Mouse (Mus musculus): ENCODE measurements around the gene Polr3e. TPM values are rescaled to one million over a fixed set of nuclear protein-coding genes. Genes with fewer than 3 reads are reported as not detected.

Gene Polr3e
- polyA plus RNA-seq (2014; fragmentation: Nextera tagmentation; extraction: Ambion mirVana), result 27.1 and 29.1 TPM in 2 replicates

DNA sequence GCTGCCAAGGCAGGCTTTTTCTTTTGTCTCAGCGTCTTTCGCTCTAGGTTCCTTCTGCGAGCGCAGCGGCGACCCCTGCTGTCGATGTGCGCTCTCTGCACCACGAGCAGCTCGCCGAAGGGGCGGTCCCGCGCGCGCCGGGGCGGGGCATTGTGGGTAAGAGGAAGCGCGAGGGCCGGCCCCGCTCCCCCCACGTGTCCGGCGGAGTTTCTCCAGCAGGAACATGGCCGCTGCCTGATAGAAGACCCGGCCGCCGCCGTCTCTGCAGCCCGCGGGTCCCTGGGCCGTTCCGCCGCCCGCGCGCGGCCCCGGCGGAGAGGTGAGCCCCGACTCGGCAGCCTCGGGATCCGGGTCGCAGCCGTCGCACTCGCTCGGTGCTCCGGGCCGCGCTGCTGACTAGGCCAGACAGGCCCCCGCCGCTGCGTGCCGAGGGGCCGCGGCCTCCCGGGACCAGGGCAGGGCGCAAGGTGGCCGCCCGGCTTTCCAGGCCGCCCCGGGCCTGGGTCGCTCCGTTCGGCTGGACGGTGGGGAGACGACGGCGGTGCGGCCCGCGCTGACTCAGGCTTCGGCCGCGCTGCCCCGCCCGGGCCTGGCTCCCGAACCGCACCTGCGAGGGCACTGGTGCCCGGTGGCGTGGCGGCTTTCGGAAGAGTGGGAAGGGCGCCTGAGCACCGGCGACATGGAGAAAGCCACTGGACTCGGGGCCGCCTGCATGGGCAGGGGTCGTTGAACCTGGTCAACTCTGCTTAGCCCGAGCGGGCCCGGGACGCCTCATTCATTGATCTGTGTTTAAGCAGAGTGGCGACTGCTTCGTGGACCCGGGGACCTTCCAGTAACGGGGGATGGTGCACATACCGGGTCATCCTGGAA is at the start of gene Polr3e:
Gene Polr3e (plus strand): TSS at position 153 of the 870 bp plus-strand sequence.
- H3K27me3 ChIP-seq (ENCODE audit: control insufficient read depth, insufficient read depth, low read length), result no peaks in the 10 kb centered on the region
- under 1% methylated on average over 90 of the region's 102 CpGs for WGBS
- H3K27ac ChIP-seq (ENCODE audit: low read depth, low read length), result peak within 1 kb of the TSS; percentile 62
- peak within 1 kb of the TSS; percentile 92 for H3K4me3 ChIP-seq (ENCODE audit: low read depth, low read length)
- no peaks in the 10 kb centered on the region for H3K4me1 ChIP-seq (replicated peaks; ENCODE audit: control insufficient read depth, insufficient read depth, low read length)
- peak; percentile 95 for ATAC-seq (replicated peaks; ENCODE audit: low FRiP score)
- H3K36me3 ChIP-seq (ENCODE audit: control insufficient read depth, insufficient read depth, low read length), result no peaks in the 10 kb centered on the region
- no peaks in the 10 kb centered on the region for H3K9me3 ChIP-seq (ENCODE audit: control insufficient read depth, low read length)
- peak within 1 kb of the TSS; percentile 91 for H3K9ac ChIP-seq (ENCODE audit: low read length)
- peak within 1 kb of the TSS; percentile 50 for H3K4me2 ChIP-seq (ENCODE audit: low read depth, low read length, severe bottlenecking)
- DNase-seq (ENCODE audit: low spot score), result peak; percentile 100

DNA sequence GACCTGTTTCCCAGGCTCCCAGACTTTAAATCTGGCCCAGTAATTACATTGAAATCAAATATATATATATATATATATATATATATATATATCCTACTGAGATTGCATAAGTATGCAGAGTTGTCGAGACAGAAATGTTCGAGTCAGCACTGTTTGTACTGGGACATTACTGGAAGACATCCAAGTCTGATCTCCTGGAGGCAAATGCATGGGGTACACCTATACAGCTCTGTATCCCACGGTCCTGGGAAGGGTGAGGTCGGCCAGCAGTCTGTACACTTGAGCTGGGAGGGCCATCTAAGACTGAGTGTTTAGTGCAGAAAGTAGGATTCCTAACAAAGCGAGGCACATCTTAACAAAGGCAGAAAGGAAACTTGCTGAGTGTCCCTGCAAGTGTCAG is 47.7 kb upstream of the Polr3e start:
- DNase-seq (ENCODE audit: low spot score) (no peak), ATAC-seq (replicated peaks; ENCODE audit: low FRiP score) (no peak)
- WGBS, result 80% methylated on average over 5 of the region's 5 CpGs
- Histone ChIP-seq H3K27ac (ENCODE audit: low read depth, low read length) (no peak overlapping the region), H3K36me3 (ENCODE audit: control insufficient read depth, insufficient read depth, low read length) (no peaks in the 10 kb centered on the region), H3K9me3 (ENCODE audit: control insufficient read depth, low read length) (no peaks in the 10 kb centered on the region), H3K4me2 (ENCODE audit: low read depth, low read length, severe bottlenecking) (no peak overlapping the region), H3K4me1 (replicated peaks; ENCODE audit: control insufficient read depth, insufficient read depth, low read length) (peaks cover 4% of the 10 kb centered on the region; the same call in 1 of the 2 replicates), H3K9ac (ENCODE audit: low read length) (no peak overlapping the region), H3K4me3 (ENCODE audit: low read depth, low read length) (no peak overlapping the region), H3K27me3 (ENCODE audit: control insufficient read depth, insufficient read depth, low read length) (no peaks in the 10 kb centered on the region)

DNA sequence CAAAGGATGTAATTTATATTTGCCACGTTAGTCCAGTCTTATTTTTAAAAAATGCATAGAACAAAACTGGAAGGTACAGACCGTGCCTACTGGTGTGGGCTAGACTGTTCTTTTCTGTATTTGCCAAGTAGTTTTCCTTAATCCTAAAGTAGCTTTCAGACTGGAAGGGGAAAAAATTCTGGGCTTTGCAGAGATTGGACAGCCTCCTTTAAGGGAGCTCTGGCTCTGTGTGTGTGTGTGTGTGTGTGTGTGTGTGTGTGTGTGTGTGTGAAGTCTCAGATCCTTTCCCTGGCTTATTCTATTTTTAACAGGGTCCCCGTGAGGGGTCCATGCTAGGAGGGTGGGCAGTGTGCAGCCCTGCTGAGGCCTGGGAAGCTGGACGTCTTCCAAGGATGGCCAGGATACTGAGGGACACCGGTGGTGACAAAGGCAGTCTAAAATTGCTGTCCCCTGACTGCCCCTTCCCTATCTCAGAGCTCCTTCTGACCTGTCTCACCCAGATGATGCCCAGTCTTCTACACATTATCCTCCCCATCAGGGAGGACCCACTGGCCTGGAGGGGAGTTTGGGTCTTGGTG is 47.0 kb upstream of the Polr3e start:
- Histone ChIP-seq H3K27ac (ENCODE audit: low read depth, low read length) (no peak overlapping the region), H3K27me3 (ENCODE audit: control insufficient read depth, insufficient read depth, low read length) (no peaks in the 10 kb centered on the region), H3K4me2 (ENCODE audit: low read depth, low read length, severe bottlenecking) (no peak overlapping the region), H3K9me3 (ENCODE audit: control insufficient read depth, low read length) (no peaks in the 10 kb centered on the region), H3K36me3 (ENCODE audit: control insufficient read depth, insufficient read depth, low read length) (no peaks in the 10 kb centered on the region), H3K4me1 (replicated peaks; ENCODE audit: control insufficient read depth, insufficient read depth, low read length) (no peaks in the 10 kb centered on the region; the same call in 1 of the 2 replicates), H3K9ac (ENCODE audit: low read length) (no peak overlapping the region), H3K4me3 (ENCODE audit: low read depth, low read length) (no peak overlapping the region)
- ATAC-seq (replicated peaks; ENCODE audit: low FRiP score) (no peak), DNase-seq (ENCODE audit: low spot score) (no peak)
- WGBS, result 82% methylated on average over 5 of the region's 5 CpGs

DNA sequence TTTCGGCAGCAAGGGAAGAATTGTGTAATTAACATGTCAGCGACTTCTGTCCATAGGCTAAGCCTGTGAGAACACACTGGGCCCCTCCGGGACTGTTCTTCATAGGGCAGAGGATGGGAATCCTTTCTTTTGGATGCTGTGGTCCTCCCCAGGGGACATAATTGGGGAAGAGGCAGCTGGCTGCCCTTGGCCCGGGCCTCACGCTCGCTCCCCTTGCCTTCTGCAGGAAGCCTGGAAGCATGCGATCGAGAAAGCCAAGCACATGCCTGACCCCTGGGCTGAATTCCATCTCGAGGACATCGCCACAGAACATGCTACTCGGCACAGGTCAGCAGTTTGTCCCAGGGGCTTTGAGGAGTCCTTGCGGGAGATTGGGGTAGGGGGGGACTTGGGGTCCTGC is 44.5 kb upstream of the Polr3e start:
- ATAC-seq (replicated peaks; ENCODE audit: low FRiP score), result no peak
- Histone ChIP-seq H3K9ac (ENCODE audit: low read length) (no peak overlapping the region), H3K4me2 (ENCODE audit: low read depth, low read length, severe bottlenecking) (no peak overlapping the region), H3K36me3 (ENCODE audit: control insufficient read depth, insufficient read depth, low read length) (no peaks in the 10 kb centered on the region), H3K27ac (ENCODE audit: low read depth, low read length) (no peak overlapping the region), H3K27me3 (ENCODE audit: control insufficient read depth, insufficient read depth, low read length) (no peaks in the 10 kb centered on the region), H3K4me3 (ENCODE audit: low read depth, low read length) (no peak overlapping the region), H3K4me1 (replicated peaks; ENCODE audit: control insufficient read depth, insufficient read depth, low read length) (no peaks in the 10 kb centered on the region), H3K9me3 (ENCODE audit: control insufficient read depth, low read length) (no peaks in the 10 kb centered on the region)
- 84% methylated on average over 12 of the region's 12 CpGs for WGBS
- DNase-seq (ENCODE audit: low spot score), result no peak

DNA sequence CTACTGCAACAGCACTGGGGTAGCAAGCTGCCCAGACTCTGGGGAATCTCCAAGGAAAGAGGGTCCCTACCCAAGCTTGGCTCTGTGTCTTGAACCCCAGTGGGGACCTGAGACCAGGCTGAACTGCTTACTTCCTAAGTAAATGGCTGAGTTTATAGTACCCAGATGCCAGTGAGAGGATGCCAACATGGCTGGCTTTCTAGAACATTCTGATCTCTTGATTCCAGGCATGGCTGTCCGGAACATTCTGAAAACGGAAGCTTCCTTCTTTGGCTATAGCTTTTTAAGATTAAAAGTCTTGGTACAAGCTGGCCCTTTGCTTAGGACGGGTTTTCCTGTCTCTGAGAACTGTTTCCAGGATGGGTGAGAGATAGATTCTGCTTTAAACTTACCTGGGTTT is 43.5 kb upstream of the Polr3e start:
- Histone ChIP-seq H3K4me2 (ENCODE audit: low read depth, low read length, severe bottlenecking) (no peak overlapping the region), H3K9ac (ENCODE audit: low read length) (no peak overlapping the region), H3K9me3 (ENCODE audit: control insufficient read depth, low read length) (no peaks in the 10 kb centered on the region), H3K4me1 (replicated peaks; ENCODE audit: control insufficient read depth, insufficient read depth, low read length) (no peaks in the 10 kb centered on the region), H3K27ac (ENCODE audit: low read depth, low read length) (no peak overlapping the region), H3K36me3 (ENCODE audit: control insufficient read depth, insufficient read depth, low read length) (no peaks in the 10 kb centered on the region), H3K4me3 (ENCODE audit: low read depth, low read length) (no peak overlapping the region), H3K27me3 (ENCODE audit: control insufficient read depth, insufficient read depth, low read length) (no peaks in the 10 kb centered on the region)
- ATAC-seq (replicated peaks; ENCODE audit: low FRiP score), result no peak
- DNase-seq (ENCODE audit: low spot score), result no peak
- WGBS, result 93% methylated on average over 3 of the region's 3 CpGs

DNA sequence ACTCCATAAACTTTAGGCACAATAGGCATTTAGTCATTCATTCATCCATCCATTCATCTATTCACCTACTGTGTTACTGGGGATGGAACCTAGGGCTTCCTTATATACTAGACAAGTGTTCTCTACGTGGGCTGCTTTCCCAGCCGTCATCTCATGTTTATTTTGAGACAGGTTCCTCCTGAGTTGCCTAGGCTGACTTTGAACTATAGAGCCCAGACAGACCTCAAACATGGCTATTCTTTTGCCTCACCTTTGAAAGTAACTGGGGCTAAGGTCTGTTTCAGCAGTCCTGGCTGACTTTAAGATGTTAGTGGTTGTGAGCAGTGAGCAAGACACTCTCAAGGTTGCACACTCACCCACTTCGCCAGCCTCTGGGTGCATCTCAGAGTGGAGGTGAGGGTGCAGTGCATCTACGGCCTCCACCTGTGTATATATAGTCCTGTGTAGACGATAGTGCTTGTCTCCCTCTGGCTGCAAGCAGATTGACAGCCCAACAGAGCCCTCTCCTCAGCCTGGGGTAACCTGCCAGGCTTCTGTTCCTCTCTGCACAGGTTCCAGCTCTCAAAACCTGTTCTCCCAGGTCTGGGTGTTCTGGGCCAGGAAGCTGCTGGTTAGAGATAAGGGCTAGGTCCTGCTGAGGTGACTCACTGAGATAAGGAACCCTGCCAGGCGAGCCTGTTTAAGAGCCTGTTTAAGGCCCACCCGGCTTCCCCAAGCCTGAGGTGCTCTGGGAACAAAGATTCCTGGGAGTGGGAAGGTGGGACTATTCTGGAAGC is 42.6 kb upstream of the Polr3e start:
- Histone ChIP-seq H3K36me3 (ENCODE audit: control insufficient read depth, insufficient read depth, low read length) (no peaks in the 10 kb centered on the region), H3K9me3 (ENCODE audit: control insufficient read depth, low read length) (no peaks in the 10 kb centered on the region), H3K9ac (ENCODE audit: low read length) (no peak overlapping the region), H3K27me3 (ENCODE audit: control insufficient read depth, insufficient read depth, low read length) (no peaks in the 10 kb centered on the region), H3K4me1 (replicated peaks; ENCODE audit: control insufficient read depth, insufficient read depth, low read length) (no peaks in the 10 kb centered on the region), H3K27ac (ENCODE audit: low read depth, low read length) (no peak overlapping the region), H3K4me3 (ENCODE audit: low read depth, low read length) (no peak overlapping the region), H3K4me2 (ENCODE audit: low read depth, low read length, severe bottlenecking) (no peak overlapping the region)
- ATAC-seq (replicated peaks; ENCODE audit: low FRiP score), result no peak
- DNase-seq (ENCODE audit: low spot score), result no peak
- 78% methylated on average over 7 of the region's 7 CpGs for WGBS

DNA sequence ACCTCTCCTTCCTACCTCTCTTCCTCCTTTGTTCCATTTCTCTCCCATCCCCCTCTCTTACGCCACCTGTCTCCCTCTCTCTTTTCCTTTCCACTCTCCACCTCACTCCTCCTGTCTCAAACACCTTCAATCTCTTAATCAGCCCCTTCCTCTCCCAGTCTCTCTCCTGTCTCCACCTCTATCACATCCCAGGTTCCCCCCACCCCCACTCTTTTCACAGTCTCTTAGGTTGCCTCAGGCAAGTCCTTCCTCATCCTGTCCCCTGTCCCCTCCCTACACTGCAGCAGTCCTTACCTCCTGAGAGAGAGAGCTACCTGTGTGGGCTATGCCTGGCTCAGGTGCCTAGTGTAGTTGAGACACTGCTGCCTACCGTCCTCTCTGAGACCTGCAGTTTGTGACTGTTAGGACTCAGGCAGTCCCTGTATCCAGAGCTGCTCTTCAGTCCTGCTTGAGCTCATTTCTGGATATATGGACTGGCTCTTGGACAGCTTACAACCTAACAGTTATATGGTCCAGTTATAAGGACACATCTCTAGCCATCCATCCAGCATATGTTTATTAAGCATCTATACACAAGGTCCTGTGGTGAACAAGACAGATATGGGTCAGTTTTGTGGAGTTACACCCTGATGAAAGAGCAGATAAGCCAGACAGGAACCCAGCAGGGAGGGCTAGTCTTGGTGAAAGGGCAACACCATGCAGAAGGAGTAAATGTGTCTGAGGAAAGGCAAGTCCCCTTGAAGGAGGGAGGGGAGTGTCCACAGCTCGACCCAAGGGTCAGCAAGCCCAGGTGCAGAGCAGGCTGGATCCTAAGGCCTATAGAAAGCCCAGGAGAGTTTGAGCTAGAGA is 41.8 kb upstream of the Polr3e start:
- no peak overlapping the region for H3K9ac ChIP-seq (ENCODE audit: low read length)
- no peaks in the 10 kb centered on the region for H3K36me3 ChIP-seq (ENCODE audit: control insufficient read depth, insufficient read depth, low read length)
- no peaks in the 10 kb centered on the region for H3K27me3 ChIP-seq (ENCODE audit: control insufficient read depth, insufficient read depth, low read length)
- H3K4me1 ChIP-seq (replicated peaks; ENCODE audit: control insufficient read depth, insufficient read depth, low read length), result no peaks in the 10 kb centered on the region
- H3K4me3 ChIP-seq (ENCODE audit: low read depth, low read length), result no peak overlapping the region
- ATAC-seq (replicated peaks; ENCODE audit: low FRiP score), result no peak
- 60% methylated on average over 3 of the region's 3 CpGs for WGBS
- H3K9me3 ChIP-seq (ENCODE audit: control insufficient read depth, low read length), result no peaks in the 10 kb centered on the region
- no peak overlapping the region for H3K4me2 ChIP-seq (ENCODE audit: low read depth, low read length, severe bottlenecking)
- H3K27ac ChIP-seq (ENCODE audit: low read depth, low read length), result no peak overlapping the region
- no peak for DNase-seq (ENCODE audit: low spot score)

DNA sequence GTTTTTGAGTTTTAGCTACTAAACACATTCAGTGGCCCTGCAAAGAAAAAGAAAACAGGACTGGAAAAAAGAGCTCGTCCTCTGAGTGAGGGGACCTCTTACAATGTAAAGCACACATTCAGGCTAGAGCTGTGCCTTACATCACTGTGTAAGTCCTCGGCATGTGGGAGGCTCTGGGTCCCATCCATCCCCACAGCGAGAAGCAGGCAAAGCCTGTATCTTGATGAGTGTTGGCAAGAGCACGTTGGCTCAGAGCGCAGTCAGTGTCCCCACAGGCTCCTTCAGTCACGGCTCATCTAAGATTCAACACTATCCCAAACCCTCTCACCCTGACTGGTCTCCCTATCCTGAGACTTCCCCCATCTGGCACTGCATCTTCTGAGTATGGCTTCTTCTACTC is 39.3 kb upstream of the Polr3e start:
- Histone ChIP-seq H3K36me3 (ENCODE audit: control insufficient read depth, insufficient read depth, low read length) (no peaks in the 10 kb centered on the region), H3K4me3 (ENCODE audit: low read depth, low read length) (no peak overlapping the region), H3K9ac (ENCODE audit: low read length) (no peak overlapping the region), H3K27me3 (ENCODE audit: control insufficient read depth, insufficient read depth, low read length) (no peaks in the 10 kb centered on the region), H3K4me1 (replicated peaks; ENCODE audit: control insufficient read depth, insufficient read depth, low read length) (no peaks in the 10 kb centered on the region), H3K4me2 (ENCODE audit: low read depth, low read length, severe bottlenecking) (no peak overlapping the region), H3K9me3 (ENCODE audit: control insufficient read depth, low read length) (no peaks in the 10 kb centered on the region), H3K27ac (ENCODE audit: low read depth, low read length) (no peak overlapping the region)
- DNase-seq (ENCODE audit: low spot score) (no peak), ATAC-seq (replicated peaks; ENCODE audit: low FRiP score) (no peak)
- WGBS, result 81% methylated on average over 6 of the region's 6 CpGs
